Mouse (Mus musculus): Measurements from ENCODE around the gene Olfr1469.
"Not testable (repeated sequence)": the region's sequence is repeated elsewhere in the genome, so short reads cannot be mapped to it uniquely, and the experiment has no call there.

Gene Olfr1469

DNA sequence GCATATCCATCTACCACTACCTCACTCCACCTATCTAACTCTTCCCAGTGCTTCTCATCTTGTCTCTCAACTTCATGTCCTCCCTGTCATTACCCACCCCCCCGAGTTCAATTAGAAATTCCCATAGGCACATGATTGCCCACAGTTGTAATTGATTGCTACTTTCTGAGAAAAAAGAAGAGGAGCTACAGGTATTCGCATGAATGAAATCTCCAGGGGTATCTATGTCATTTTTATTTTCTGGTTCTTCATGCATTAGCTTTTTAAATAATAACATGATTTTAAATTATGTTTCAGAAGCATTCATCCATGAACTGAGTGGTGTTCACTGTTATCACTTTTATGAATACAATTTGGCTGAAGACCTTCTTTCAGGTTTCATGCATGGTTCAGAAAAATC is at the start of gene Olfr1469:
TSS of gene Olfr1469 (plus strand) at position 301 of the 400 bp plus-strand sequence.
- DNase-seq (ENCODE audit: low spot score): no peak

DNA sequence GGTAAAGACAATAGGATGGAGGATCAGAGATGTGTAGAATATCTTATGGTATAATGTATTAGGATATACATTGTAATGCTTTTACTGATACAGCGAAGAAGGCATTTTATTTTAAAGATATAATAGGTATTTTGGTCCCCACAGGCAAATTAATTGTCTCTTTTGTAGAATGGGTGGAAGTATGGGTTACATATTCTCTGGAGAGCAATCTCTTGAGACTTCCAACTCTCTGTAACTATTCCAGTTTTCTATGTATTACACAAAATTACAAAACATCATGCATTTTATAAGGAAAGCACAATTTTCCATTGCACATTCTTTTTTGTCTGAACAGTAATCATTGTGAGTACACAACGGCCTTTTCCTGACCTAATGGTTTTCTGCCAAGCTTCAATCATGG is 45.7 kb upstream of the Olfr1469 start, which contains the start of gene Olfr1467:
TSS of gene Olfr1467 (plus strand) at position 301 of the 400 bp plus-strand sequence.
- no peak for DNase-seq (ENCODE audit: low spot score)

DNA sequence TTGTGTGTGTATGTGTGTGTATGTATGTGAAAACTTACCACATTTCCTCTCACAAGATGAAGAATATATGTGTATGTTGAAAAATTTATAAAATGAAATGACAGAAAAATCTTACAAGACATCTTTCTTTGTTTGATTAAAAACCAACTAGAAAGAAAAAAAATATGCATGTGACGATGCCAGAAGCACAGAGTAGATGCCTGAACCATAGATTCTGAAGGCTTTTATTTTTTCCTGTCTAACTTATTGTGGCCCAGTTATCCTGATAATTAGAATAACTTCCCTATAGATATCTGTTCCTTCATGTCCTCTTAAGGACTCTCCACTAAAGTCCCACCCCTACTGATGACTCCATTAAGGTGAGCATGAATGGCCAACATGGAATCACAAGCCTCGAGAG is 35.5 kb downstream of the Olfr1469 start, which contains the start of gene Olfr1471:
TSS of gene Olfr1471 (plus strand) at position 301 of the 400 bp plus-strand sequence.
- DNase-seq (ENCODE audit: low spot score): not testable (repeated sequence)

DNA sequence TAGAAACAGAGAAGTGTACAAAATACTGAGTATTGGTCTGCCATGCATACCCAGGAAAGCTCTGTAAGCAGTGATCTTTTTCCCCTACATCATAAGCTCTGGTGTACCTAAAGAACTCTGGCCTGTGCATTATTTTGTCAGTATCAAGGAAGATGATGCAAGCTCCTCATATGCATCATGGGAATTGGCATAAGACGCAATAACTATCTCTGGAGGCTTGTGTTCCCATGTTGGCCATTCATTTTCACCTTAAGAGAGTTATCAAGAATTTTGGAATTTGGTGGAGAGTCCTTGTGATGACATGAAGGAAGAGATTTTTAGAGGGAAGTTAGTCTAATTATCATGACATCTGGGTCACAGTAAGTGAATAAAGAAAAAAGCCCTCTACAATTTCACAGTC is 48.3 kb downstream of the Olfr1469 start, which contains the start of gene Olfr1472:
TSS of gene Olfr1472 (minus strand) at position 101 of the 400 bp plus-strand sequence.
- no peak for DNase-seq (ENCODE audit: low spot score)
